Mouse (Mus musculus) hematopoietic stem cell, adult 5-6 weeks (primary cell): ENCODE measurements around the gene Gpr45. TPM values are rescaled to one million over a fixed set of nuclear protein-coding genes. Genes with fewer than 3 reads are reported as not detected.
A peak's percentile ranks its signal among the peaks of the same experiment; 100 is the strongest.

Experiments used
- ATAC-seq, 2 experiments: fragments of 125-278 bp in 1 of 2; replicated peaks in 1 of 2; 2 replicates each; pipeline ENCODE4 v1.8.0; 2016 to 2017; ENCODE audit warnings: inconsistent platforms in 2 of 2, mild to moderate bottlenecking in 2 of 2, moderate number of reproducible peaks in 2 of 2, low read depth in 1 of 2, moderate TSS enrichment in 1 of 2; ENCODE audit not compliant: low FRiP score in 2 of 2, poor library complexity in 2 of 2, severe bottlenecking in 2 of 2, insufficient read depth in 1 of 2, low TSS enrichment in 1 of 2
- total RNA-seq: library from RNA; stranded (forward); fragments of 172-1452, 232-1000 nt; gene quantifications from 2 replicates; pipeline ENCODE4 v1.2.3, GENCODE M21; 2017

Gpr45 gene
- total RNA-seq = 3.4 and 10.0 TPM in 2 replicates

GRCm38 (mm10) chr1:42952734-42953481 is at the start of gene Gpr45:
TSS of gene Gpr45 (plus strand) at chr1:42952872.
- peak; percentile 61 to 72 for ATAC-seq

- ATAC-seq = no peak
Measured at GRCm38 (mm10) chr1:42905148-42905547, 47.5 kb upstream of the Gpr45 start.

GRCm38 (mm10) chr1:42906696-42907095 is 46.0 kb upstream of the Gpr45 start:
- ATAC-seq = no peak

- no peak for ATAC-seq
Measured at GRCm38 (mm10) chr1:42907153-42907552, 45.5 kb upstream of the Gpr45 start.

- peak; percentile 78 to 80; a peak in 3 of 4 replicates for ATAC-seq
Measured at GRCm38 (mm10) chr1:42915062-42915461, 37.6 kb upstream of the Gpr45 start.

- ATAC-seq = peak; percentile 46 to 52; a peak in 1 of 4 replicates
Measured at GRCm38 (mm10) chr1:42916719-42917118, 36.0 kb upstream of the Gpr45 start.

- ATAC-seq = no peak
Measured at GRCm38 (mm10) chr1:42917908-42918307, 34.8 kb upstream of the Gpr45 start.

- ATAC-seq = no peak
Measured at GRCm38 (mm10) chr1:42923924-42924323, 28.7 kb upstream of the Gpr45 start.

GRCm38 (mm10) chr1:42933613-42934012 is 19.1 kb upstream of the Gpr45 start:
- no peak for ATAC-seq

GRCm38 (mm10) chr1:42948486-42948885 is 4.2 kb upstream of the Gpr45 start:
- ATAC-seq = no peak

GRCm38 (mm10) chr1:42953482-42953822 is 780 bp downstream of the Gpr45 start:
- ATAC-seq = no peak

GRCm38 (mm10) chr1:42956828-42957227 is 4.2 kb downstream of the Gpr45 start:
- ATAC-seq = no peak

- ATAC-seq = no peak
Measured at GRCm38 (mm10) chr1:42983082-42983771, 30.6 kb downstream of the Gpr45 start.

GRCm38 (mm10) chr1:42984119-42984518 is 31.4 kb downstream of the Gpr45 start:
- ATAC-seq = peak; percentile 100

- no peak for ATAC-seq
Measured at GRCm38 (mm10) chr1:42988996-42989395, 36.3 kb downstream of the Gpr45 start.

GRCm38 (mm10) chr1:43006051-43006514 is 53.4 kb downstream of the Gpr45 start:
- no peak for ATAC-seq

GRCm38 (mm10) chr1:43006524-43006923 is 53.9 kb downstream of the Gpr45 start:
- no peak for ATAC-seq

GRCm38 (mm10) chr1:43010461-43010860 is 57.8 kb downstream of the Gpr45 start:
- ATAC-seq = no peak
